Mouse (Mus musculus) G1E (cell line): Measurements from ENCODE around the gene BC049352.

Experiments used
- CTCF ChIP-seq: IDR thresholded peaks from 2 replicates; pipeline ENCODE4 v1.5.1; 2012; ENCODE audit warnings: low read depth, low read length, inconsistent platforms, mixed read lengths
- GATA1 ChIP-seq: IDR thresholded peaks from 2 replicates; pipeline ENCODE4 v1.6.1; 2012; ENCODE audit warnings: borderline replicate concordance, low read length, inconsistent platforms, mixed read lengths
- GATA2 ChIP-seq: IDR thresholded peaks from 2 replicates; pipeline ENCODE4 v1.6.1; 2012; ENCODE audit warnings: low read depth, low read length, inconsistent platforms, borderline replicate concordance
- POLR2AphosphoS5 ChIP-seq: IDR thresholded peaks from 2 replicates; pipeline ENCODE4 v1.6.1; 2012; ENCODE audit warnings: low read depth, low read length, inconsistent platforms; ENCODE audit not compliant: insufficient replicate concordance
- TAL1 ChIP-seq: conservative IDR thresholded peaks from 2 replicates; pipeline ENCODE4 v1.6.1; 2012; ENCODE audit warnings: low read depth, low read length, inconsistent platforms, mixed read lengths

DNA sequence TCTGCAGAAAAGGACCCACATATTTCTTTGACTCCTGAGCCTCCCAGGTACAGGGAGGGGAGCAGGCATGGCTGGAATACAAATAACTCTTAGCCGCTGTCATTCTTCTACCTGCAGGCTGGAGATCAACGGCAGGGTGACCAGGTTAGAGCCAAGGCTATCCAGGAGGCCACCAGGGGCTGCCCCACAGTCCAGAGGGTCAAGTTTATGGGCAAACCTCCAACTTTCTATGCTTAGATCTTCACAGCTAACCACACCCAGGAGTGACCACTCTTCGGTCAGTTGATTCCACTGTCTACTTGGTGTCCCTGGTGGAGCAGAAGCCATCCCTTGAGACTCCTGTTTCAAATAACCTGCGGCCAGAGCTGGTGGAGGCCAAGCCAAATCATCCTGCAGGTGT, 73.6 kb downstream of the BC049352 start:
- TF ChIP-seq POLR2AphosphoS5 (no peak), CTCF (no peak), GATA1 (no peak), TAL1 (no peak), GATA2 (no peak)
